Mouse (Mus musculus) lung, adult 2 months (tissue): Measurements from ENCODE around the gene Slc16a4.

Experiments
- CTCF ChIP-seq: fragments of 200-500 bp; IDR thresholded peaks from 2 replicates; pipeline ENCODE4 v1.5.1; 2011; ENCODE audit warnings: mild to moderate bottlenecking, low read length, control low read depth; ENCODE audit not compliant: insufficient read depth
- POLR2A ChIP-seq: fragments of 200-500 bp; IDR thresholded peaks from 2 replicates; pipeline ENCODE4 v1.6.1; 2011; ENCODE audit warnings: low read depth, mild to moderate bottlenecking, control low read depth, low read length, borderline replicate concordance; ENCODE audit errors: extremely low read depth

- TF ChIP-seq CTCF (no peak), POLR2A (no peak)
Measured at GRCm38 (mm10) chr3:107249042-107249441, 42.0 kb upstream of the Slc16a4 start.
